Mouse (Mus musculus) intestine, embryonic 16.5 days (tissue): ENCODE data around the gene Fam98b. TPM values are rescaled to one million over a fixed set of nuclear protein-coding genes. Genes with fewer than 3 reads are reported as not detected.

Source experiments
- ATAC-seq: fragments of 200-750 bp; cut with Nextera tagmentation; 2 replicates; pipeline ENCODE4 v1.8.0; 2017; ENCODE audit warnings: moderate TSS enrichment, moderate library complexity
- H3K27ac ChIP-seq: fragments of 300-500 bp; sonication (generic); 2 replicates; pipeline ENCODE4 v1.5.1; 2014; ENCODE audit warnings: mild to moderate bottlenecking, low read length
- H3K27me3 ChIP-seq: fragments of 300-500 bp; sonication (generic); replicated peaks from 2 replicates; pipeline ENCODE4 v1.6.1; 2014; ENCODE audit warnings: low read length, control low read depth, mixed read lengths; ENCODE audit not compliant: control insufficient read depth, insufficient read depth
- H3K36me3 ChIP-seq: fragments of 300-500 bp; sonication (generic); 2 replicates; pipeline ENCODE4 v1.6.1; 2014; ENCODE audit warnings: low read length, control low read depth; ENCODE audit not compliant: control insufficient read depth, insufficient read depth
- H3K4me1 ChIP-seq: fragments of 300-500 bp; sonication (generic); 2 replicates; pipeline ENCODE4 v1.6.1; 2014; ENCODE audit warnings: low read length, control low read depth, mixed read lengths; ENCODE audit not compliant: control insufficient read depth, insufficient read depth
- H3K4me2 ChIP-seq: fragments of 300-500 bp; sonication (generic); 2 replicates; pipeline ENCODE4 v1.6.1; 2014; ENCODE audit warnings: low read depth, low read length, control low read depth
- H3K4me3 ChIP-seq: fragments of 300-500 bp; sonication (generic); 2 replicates; pipeline ENCODE4 v1.5.1; 2014; ENCODE audit warnings: mild to moderate bottlenecking, low read length
- H3K9ac ChIP-seq: fragments of 300-500 bp; sonication (generic); 2 replicates; pipeline ENCODE4 v1.6.1; 2014; ENCODE audit warnings: low read depth, low read length
- H3K9me3 ChIP-seq: fragments of 300-500 bp; sonication (generic); 2 replicates; pipeline ENCODE4 v1.6.1; 2016; ENCODE audit warnings: low read length, control low read depth; ENCODE audit not compliant: control insufficient read depth
- WGBS: fragments of 180-500 bp; shearing (Covaris S2); extraction: QIAGEN DNeasy Blood & Tissue Kit; methylation state at CpG from one replicate; pipeline ENCODE4 v1.1.7; 2014; 5-methylcytosine and 5-hydroxymethylcytosine counted together
- polyA plus RNA-seq: library from polyadenylated mRNA; unstranded; fragments of >200 nt; fragmentation: Nextera tagmentation; extraction: Ambion mirVana; gene quantifications from 2 replicates; pipeline ENCODE4 v1.2.1, GENCODE M21; 2015

The Fam98b gene
- polyA plus RNA-seq: 4.8 and 6.6 TPM in 2 replicates

DNA sequence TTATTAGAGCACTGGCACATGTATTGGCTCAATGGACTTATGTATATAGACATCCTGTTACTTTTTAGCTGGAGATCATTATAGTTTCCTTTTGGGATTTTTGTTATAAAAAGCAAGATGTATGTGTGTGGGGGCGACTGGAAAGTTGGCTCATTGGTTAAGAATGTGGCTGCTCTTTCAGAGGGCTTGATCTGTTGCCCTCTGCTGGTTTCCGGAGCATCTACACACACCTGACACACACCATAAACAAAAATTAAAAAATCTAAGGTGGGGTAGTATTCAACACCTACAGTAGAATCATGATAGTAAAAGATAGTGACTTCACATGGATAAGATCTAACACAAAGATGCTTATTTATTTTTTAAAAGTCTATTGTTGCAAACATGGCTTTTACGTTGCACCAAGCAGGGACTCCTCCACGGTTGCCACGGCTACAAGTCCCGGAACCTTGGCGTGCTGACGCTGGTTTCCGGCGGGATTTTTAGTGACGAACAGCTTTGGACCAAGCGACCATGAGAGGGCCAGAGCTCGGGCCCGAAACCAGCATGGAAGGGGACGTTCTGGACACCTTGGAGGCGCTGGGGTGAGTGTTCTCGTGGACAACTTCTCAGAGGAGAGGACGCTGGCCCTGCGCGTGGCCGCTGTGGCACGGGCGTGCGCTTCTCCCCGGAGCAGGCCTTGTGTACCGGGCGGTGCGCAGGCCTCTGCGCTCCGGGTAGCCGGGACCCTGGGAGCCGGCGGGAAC lies at the start of gene Fam98b:
TSS of gene Fam98b (plus strand) at position 485 of the 746 bp plus-strand sequence.
- Histone ChIP-seq H3K4me2 (peak within 1 kb of the TSS; percentile 80), H3K36me3 (no peaks in the 10 kb centered on the region), H3K27ac (peak within 1 kb of the TSS; percentile 84), H3K9me3 (no peaks in the 10 kb centered on the region), H3K4me3 (peak within 1 kb of the TSS; percentile 95), H3K4me1 (peaks cover 2% of the 10 kb centered on the region; the same call in 1 of the 2 replicates), H3K27me3 (no peaks in the 10 kb centered on the region), H3K9ac (peak within 1 kb of the TSS; percentile 98)
- peak; percentile 98 for ATAC-seq
- WGBS: under 1% methylated on average over 31 of the region's 33 CpGs

DNA sequence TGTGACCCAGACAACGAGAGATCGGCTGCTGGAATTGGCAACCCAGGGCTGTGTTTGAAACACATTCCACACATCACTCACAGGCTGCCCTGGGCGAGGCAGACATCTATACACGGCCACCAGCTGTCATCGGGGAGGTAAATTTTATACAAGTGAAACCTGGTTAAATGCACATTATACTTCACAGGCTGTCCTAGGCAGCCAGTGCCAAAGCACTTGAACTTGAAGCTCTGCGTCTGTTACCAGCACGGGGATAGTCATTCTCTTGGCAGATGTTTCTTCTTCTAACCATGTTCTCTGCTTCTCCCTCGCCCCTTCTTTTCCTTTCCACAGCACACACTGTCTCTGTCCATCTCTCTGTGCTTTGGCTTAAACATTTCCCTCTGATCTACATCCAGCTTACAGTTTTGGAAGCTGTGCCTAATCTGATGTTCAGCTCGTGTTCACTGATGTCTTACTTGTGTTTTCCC lies 48.6 kb upstream of the Fam98b start:
- Histone ChIP-seq H3K9me3 (no peaks in the 10 kb centered on the region), H3K27me3 (no peaks in the 10 kb centered on the region), H3K36me3 (no peaks in the 10 kb centered on the region), H3K4me3 (no peak overlapping the region), H3K4me2 (no peak overlapping the region), H3K4me1 (0 out of 2 replicates have a peak, but pooled peaks cover 5% of the 10 kb centered on the region), H3K9ac (no peak overlapping the region), H3K27ac (no peak overlapping the region)
- peak; percentile 23; the same call in 1 of the 2 replicates for ATAC-seq
- 29% methylated on average over 9 of the region's 9 CpGs for WGBS

DNA sequence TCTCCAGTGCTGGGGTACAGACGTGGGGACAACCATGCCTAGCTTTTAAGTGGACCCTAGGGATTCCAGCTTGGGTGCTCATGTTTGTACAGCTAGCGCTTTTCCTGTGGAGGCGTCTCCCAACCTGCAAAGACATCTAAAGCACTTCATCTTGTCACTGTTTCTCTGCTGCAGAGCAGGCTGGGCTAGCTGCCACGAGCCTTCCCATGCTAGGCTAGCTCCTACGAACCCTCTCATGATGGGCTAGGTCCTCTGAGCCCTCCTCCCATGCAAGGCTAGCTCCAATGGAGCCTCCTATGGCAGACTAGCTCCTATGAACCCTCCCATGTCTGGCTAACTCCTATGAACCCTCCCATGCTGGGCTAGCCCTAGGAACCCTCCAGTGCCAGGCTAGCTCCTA lies 46.2 kb upstream of the Fam98b start:
- 0 out of 2 replicates have a peak, but pooled peaks cover 5% of the 10 kb centered on the region for H3K4me1 ChIP-seq
- no peak for ATAC-seq
- no peaks in the 10 kb centered on the region for H3K27me3 ChIP-seq
- H3K36me3 ChIP-seq: no peaks in the 10 kb centered on the region
- H3K4me3 ChIP-seq: no peak overlapping the region
- H3K9me3 ChIP-seq: no peaks in the 10 kb centered on the region
- H3K27ac ChIP-seq: no peak overlapping the region
- 69% methylated on average over 5 of the region's 5 CpGs for WGBS
- no peak overlapping the region for H3K4me2 ChIP-seq
- no peak overlapping the region for H3K9ac ChIP-seq

DNA sequence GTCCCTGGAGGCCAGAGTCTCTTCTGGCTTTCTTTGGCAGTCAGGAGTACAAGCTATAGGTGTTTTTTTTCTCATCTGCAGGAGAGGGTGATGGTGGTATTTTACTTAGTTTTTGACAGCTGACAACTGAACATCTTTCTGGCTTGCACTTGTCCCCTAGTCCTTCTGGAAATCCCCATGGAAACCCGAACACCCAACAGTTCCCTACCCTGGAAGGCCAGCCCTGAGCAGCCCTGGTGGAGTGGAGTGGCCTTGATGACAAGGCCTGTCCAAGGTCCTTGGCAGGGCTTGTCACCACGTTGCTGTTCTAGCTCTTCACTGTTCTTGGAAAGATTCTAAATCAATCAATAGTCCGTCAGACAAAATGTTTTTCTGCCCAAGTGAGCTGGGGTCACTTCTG lies 45.0 kb upstream of the Fam98b start:
- Histone ChIP-seq H3K9me3 (no peaks in the 10 kb centered on the region), H3K9ac (no peak overlapping the region), H3K4me1 (0 out of 2 replicates have a peak, but pooled peaks cover 5% of the 10 kb centered on the region), H3K36me3 (no peaks in the 10 kb centered on the region), H3K27me3 (no peaks in the 10 kb centered on the region), H3K4me3 (no peak overlapping the region), H3K27ac (no peak overlapping the region), H3K4me2 (no peak overlapping the region)
- ATAC-seq: no peak
- 63% methylated on average over 3 of the region's 3 CpGs for WGBS

DNA sequence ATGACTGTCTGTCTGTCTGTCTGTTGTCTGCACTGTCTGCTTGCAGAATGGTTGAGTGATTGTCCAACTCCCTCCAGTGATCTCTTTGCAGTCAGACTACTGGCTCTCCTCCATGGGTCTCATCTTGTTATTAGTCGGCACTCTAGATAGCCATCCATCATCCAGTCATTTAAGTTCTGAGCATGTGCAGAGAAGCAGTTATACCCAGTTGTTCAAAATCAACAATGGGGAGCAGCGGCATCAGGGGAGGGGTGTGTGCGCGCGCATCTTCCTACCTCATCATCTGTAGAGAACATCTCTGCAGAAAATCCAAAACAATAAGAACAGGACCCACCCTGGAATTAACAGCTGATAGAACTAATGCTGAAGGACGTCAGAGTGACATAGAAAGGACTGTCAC lies 44.5 kb upstream of the Fam98b start:
- H3K27ac ChIP-seq: no peak overlapping the region
- H3K4me2 ChIP-seq: no peak overlapping the region
- WGBS: 82% methylated on average over 6 of the region's 6 CpGs
- H3K9ac ChIP-seq: no peak overlapping the region
- H3K4me3 ChIP-seq: no peak overlapping the region
- H3K9me3 ChIP-seq: no peaks in the 10 kb centered on the region
- 0 out of 2 replicates have a peak, but pooled peaks cover 4% of the 10 kb centered on the region for H3K4me1 ChIP-seq
- no peaks in the 10 kb centered on the region for H3K36me3 ChIP-seq
- no peaks in the 10 kb centered on the region for H3K27me3 ChIP-seq
- ATAC-seq: no peak

DNA sequence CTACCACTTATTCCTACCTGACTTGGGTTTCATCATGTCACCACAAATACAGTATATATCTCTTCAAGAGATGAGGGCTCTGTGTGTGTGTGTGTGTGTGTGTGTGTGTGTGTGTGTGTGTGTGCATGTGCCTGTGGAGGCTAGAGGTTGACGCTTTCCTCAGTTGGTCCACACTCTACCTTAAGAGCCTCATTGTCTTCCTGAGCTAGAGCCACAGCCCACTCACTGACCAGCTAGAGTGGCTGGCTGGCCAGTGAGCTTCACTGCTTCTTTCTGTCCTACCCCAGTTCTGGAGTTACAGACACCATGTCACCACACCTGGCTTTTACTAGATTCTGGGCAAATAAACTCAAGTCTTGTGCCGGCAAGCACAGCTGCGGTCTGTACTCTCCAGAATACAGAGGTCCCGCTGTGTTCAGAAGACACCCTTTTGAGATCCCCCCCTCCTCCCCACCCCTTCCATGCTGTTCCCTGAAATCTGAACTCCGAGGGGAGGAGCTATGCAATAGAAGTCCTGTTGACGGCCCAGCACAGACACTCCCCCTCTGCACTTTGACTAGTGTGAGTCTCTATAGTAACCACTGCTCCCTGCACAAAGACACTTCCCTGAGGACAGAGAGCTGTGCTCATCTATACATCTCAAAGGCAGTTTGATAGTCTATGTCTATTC lies 39.0 kb upstream of the Fam98b start:
- 4% methylated on average over 6 of the region's 6 CpGs for WGBS
- ATAC-seq: peak; percentile 99
- peak overlapping the region; percentile 2; the same call in 1 of the 2 replicates for H3K4me3 ChIP-seq
- peaks cover 11% of the 10 kb centered on the region for H3K4me1 ChIP-seq
- H3K27me3 ChIP-seq: no peaks in the 10 kb centered on the region
- H3K9me3 ChIP-seq: no peaks in the 10 kb centered on the region
- peak overlapping the region; percentile 43 for H3K4me2 ChIP-seq
- H3K9ac ChIP-seq: no peak overlapping the region
- peak overlapping the region; percentile 48; the same call in 1 of the 2 replicates for H3K27ac ChIP-seq
- H3K36me3 ChIP-seq: no peaks in the 10 kb centered on the region

DNA sequence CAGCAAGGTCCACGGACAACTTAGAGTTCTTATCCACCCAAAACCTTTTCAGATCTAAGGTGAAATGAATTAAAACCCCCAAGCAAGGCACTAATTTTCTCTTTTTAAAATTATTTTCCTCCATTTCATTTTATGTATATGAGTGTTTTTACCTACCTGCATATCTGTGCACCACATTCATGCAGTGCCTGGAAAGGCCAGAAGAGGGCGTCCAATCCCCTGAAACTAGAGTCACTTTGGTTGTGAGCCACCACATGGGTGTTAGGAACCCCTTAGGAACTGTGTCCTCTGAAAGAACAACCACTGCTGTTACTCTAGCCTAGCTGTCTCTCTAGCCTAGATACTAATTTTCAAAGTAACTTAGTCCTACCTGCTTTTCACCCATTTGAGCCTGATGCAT lies 33.4 kb upstream of the Fam98b start:
- Histone ChIP-seq H3K9me3 (no peaks in the 10 kb centered on the region), H3K4me1 (0 out of 2 replicates have a peak, but pooled peaks cover 2% of the 10 kb centered on the region), H3K27me3 (no peaks in the 10 kb centered on the region), H3K4me2 (no peak overlapping the region), H3K27ac (no peak overlapping the region), H3K9ac (no peak overlapping the region), H3K36me3 (no peaks in the 10 kb centered on the region), H3K4me3 (no peak overlapping the region)
- no peak for ATAC-seq
- 72% methylated on average over 2 of the region's 2 CpGs for WGBS

DNA sequence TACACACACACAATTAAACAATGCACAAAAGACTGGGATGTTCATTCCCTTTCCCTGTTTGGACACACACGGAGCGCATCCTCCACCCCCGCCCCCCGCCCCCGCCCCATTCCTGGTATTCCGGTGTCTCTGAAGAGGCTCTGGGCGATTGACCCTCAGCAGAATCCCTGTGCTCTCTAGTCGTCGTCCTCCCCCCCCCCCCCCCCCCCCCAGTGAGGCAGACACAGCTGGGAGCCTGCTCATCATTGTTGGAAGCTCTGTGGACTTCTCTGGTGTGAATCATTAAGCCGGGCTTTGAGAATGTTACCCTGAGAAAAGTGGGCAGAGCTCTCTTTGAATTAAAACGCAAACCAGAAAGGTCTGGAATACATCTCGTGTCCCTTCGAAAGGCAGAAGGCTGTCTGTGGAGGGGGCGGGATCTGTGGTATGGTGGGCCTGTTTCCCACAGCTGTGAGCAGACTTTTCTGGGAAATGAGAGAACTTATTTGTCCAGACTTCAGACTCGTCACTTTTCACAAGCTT lies 31.8 kb upstream of the Fam98b start:
- Histone ChIP-seq H3K9ac (peak overlapping the region; percentile 29; the same call in 1 of the 2 replicates), H3K9me3 (no peaks in the 10 kb centered on the region), H3K36me3 (no peaks in the 10 kb centered on the region), H3K4me2 (peak overlapping the region; percentile 22; the same call in 1 of the 2 replicates), H3K27ac (peak overlapping the region; percentile 62), H3K4me1 (0 out of 2 replicates have a peak, but pooled peaks cover 2% of the 10 kb centered on the region), H3K27me3 (no peaks in the 10 kb centered on the region), H3K4me3 (no peak overlapping the region)
- ATAC-seq: peak; percentile 76
- WGBS: 7% methylated on average over 15 of the region's 15 CpGs

DNA sequence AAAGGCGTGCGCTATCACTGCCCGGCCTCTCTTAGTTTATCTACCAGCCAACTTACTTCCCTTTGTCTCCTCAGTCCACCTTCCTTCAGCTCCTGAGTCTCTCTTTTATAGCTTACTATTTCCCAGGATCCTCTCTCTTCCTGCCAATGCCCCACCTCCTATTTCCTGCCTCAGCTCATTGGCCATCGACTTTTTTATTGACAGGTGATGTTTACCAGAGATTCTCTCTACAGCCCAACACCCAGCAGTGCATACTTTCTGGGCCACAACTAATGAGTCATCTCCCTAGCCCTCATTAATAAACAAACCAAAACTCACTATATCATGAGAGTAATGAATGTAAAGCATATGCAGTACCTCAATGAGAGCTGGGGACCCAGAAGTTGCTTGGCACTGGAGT lies 30.0 kb upstream of the Fam98b start:
- Histone ChIP-seq H3K27me3 (no peaks in the 10 kb centered on the region), H3K9ac (no peak overlapping the region), H3K27ac (no peak overlapping the region), H3K36me3 (no peaks in the 10 kb centered on the region), H3K4me3 (no peak overlapping the region), H3K4me1 (no peaks in the 10 kb centered on the region), H3K9me3 (no peaks in the 10 kb centered on the region), H3K4me2 (no peak overlapping the region)
- ATAC-seq: no peak
- WGBS: 89% methylated on average over 4 of the region's 4 CpGs
